Mouse (Mus musculus): Measurements from ENCODE around the gene Mosmo. TPM values are rescaled to one million over a fixed set of nuclear protein-coding genes. Genes with fewer than 3 reads are reported as not detected.

Mosmo gene
- polyA plus RNA-seq, 2 experiments: 15.6 to 30.8 TPM

- 66% methylated on average over 14 of the region's 14 CpGs for WGBS
- ATAC-seq (ENCODE audit: low FRiP score, low read depth) (no peak), DNase-seq (ENCODE audit: low spot score) (no peak)
- Histone ChIP-seq H3K4me1 (ENCODE audit: control insufficient read depth, insufficient read depth, low read length) (no peaks in the 10 kb centered on the region; the same call in 1 of the 2 replicates), H3K27ac (replicated peaks; ENCODE audit: low read depth, low read length) (no peak overlapping the region), H3K4me2 (replicated peaks; ENCODE audit: low read depth, low read length, severe bottlenecking) (no peak overlapping the region), H3K27me3 (ENCODE audit: control insufficient read depth, insufficient read depth, low read length) (no peaks in the 10 kb centered on the region), H3K4me3 (replicated peaks; ENCODE audit: low read length) (no peak overlapping the region), H3K9me3 (ENCODE audit: control insufficient read depth, low read length) (no peaks in the 10 kb centered on the region), H3K36me3 (ENCODE audit: control insufficient read depth, insufficient read depth, low read length) (no peaks in the 10 kb centered on the region), H3K9ac (ENCODE audit: low read depth, low read length, severe bottlenecking) (no peak overlapping the region)
- TF ChIP-seq POLR2A (IDR thresholded peaks at IDR 0.05; ENCODE audit: borderline replicate concordance, extremely low read depth, insufficient read depth, insufficient read length): no peak
These were observed 66.2 kb downstream of the Mosmo start for GRCm38 (mm10) chr7:120743366-120744351.

GRCm38 (mm10) chr7:120744606-120745005 lies 67.2 kb downstream of the Mosmo start:
- 86% methylated on average over 6 of the region's 6 CpGs for WGBS
- Histone ChIP-seq H3K9me3 (ENCODE audit: control insufficient read depth, low read length) (no peaks in the 10 kb centered on the region), H3K4me3 (replicated peaks; ENCODE audit: low read length) (no peak overlapping the region), H3K36me3 (ENCODE audit: control insufficient read depth, insufficient read depth, low read length) (no peaks in the 10 kb centered on the region), H3K4me1 (ENCODE audit: control insufficient read depth, insufficient read depth, low read length) (no peaks in the 10 kb centered on the region; the same call in 1 of the 2 replicates), H3K27me3 (ENCODE audit: control insufficient read depth, insufficient read depth, low read length) (no peaks in the 10 kb centered on the region), H3K9ac (ENCODE audit: low read depth, low read length, severe bottlenecking) (no peak overlapping the region), H3K4me2 (replicated peaks; ENCODE audit: low read depth, low read length, severe bottlenecking) (no peak overlapping the region), H3K27ac (replicated peaks; ENCODE audit: low read depth, low read length) (no peak overlapping the region)
- no peak for DNase-seq (ENCODE audit: low spot score)
- no peak for TF ChIP-seq POLR2A (IDR thresholded peaks at IDR 0.05; ENCODE audit: borderline replicate concordance, extremely low read depth, insufficient read depth, insufficient read length)
- no peak for ATAC-seq (ENCODE audit: low FRiP score, low read depth)

- H3K27ac ChIP-seq (replicated peaks; ENCODE audit: low read depth, low read length): no peak overlapping the region
- H3K27me3 ChIP-seq (ENCODE audit: control insufficient read depth, insufficient read depth, low read length): no peaks in the 10 kb centered on the region
- H3K4me1 ChIP-seq (ENCODE audit: control insufficient read depth, insufficient read depth, low read length): no peaks in the 10 kb centered on the region
- 64% methylated on average over 3 of the region's 3 CpGs for WGBS
- TF ChIP-seq POLR2A (IDR thresholded peaks at IDR 0.05; ENCODE audit: borderline replicate concordance, extremely low read depth, insufficient read depth, insufficient read length): no peak
- no peaks in the 10 kb centered on the region for H3K36me3 ChIP-seq (ENCODE audit: control insufficient read depth, insufficient read depth, low read length)
- no peak overlapping the region for H3K4me3 ChIP-seq (replicated peaks; ENCODE audit: low read length)
- 0 out of 2 replicates have a peak, but pooled peaks have one; percentile 26 for ATAC-seq (ENCODE audit: low FRiP score, low read depth)
- no peak overlapping the region for H3K4me2 ChIP-seq (replicated peaks; ENCODE audit: low read depth, low read length, severe bottlenecking)
- DNase-seq (ENCODE audit: low spot score): no peak
- no peaks in the 10 kb centered on the region for H3K9me3 ChIP-seq (ENCODE audit: control insufficient read depth, low read length)
- H3K9ac ChIP-seq (ENCODE audit: low read depth, low read length, severe bottlenecking): no peak overlapping the region
These were observed 68.6 kb downstream of the Mosmo start for GRCm38 (mm10) chr7:120746029-120746428.

GRCm38 (mm10) chr7:120746821-120747220 lies 69.4 kb downstream of the Mosmo start:
- no peak for DNase-seq (ENCODE audit: low spot score)
- no peak overlapping the region for H3K4me3 ChIP-seq (replicated peaks; ENCODE audit: low read length)
- H3K9me3 ChIP-seq (ENCODE audit: control insufficient read depth, low read length): no peaks in the 10 kb centered on the region
- no peak overlapping the region for H3K9ac ChIP-seq (ENCODE audit: low read depth, low read length, severe bottlenecking)
- no peaks in the 10 kb centered on the region for H3K4me1 ChIP-seq (ENCODE audit: control insufficient read depth, insufficient read depth, low read length)
- no peaks in the 10 kb centered on the region for H3K27me3 ChIP-seq (ENCODE audit: control insufficient read depth, insufficient read depth, low read length)
- TF ChIP-seq POLR2A (IDR thresholded peaks at IDR 0.05; ENCODE audit: borderline replicate concordance, extremely low read depth, insufficient read depth, insufficient read length): no peak
- no peak overlapping the region for H3K4me2 ChIP-seq (replicated peaks; ENCODE audit: low read depth, low read length, severe bottlenecking)
- no peak overlapping the region for H3K27ac ChIP-seq (replicated peaks; ENCODE audit: low read depth, low read length)
- H3K36me3 ChIP-seq (ENCODE audit: control insufficient read depth, insufficient read depth, low read length): no peaks in the 10 kb centered on the region
- WGBS: 78% methylated on average over 5 of the region's 5 CpGs
- ATAC-seq (ENCODE audit: low FRiP score, low read depth): no peak

- DNase-seq (ENCODE audit: low spot score) (no peak), ATAC-seq (ENCODE audit: low FRiP score, low read depth) (no peak)
- H3K36me3 ChIP-seq (ENCODE audit: control insufficient read depth, insufficient read depth, low read length): no peaks in the 10 kb centered on the region
- H3K27me3 ChIP-seq (ENCODE audit: control insufficient read depth, insufficient read depth, low read length): no peaks in the 10 kb centered on the region
- H3K9ac ChIP-seq (ENCODE audit: low read depth, low read length, severe bottlenecking): no peak overlapping the region
- H3K27ac ChIP-seq (replicated peaks; ENCODE audit: low read depth, low read length): no peak overlapping the region
- no peak for TF ChIP-seq POLR2A (IDR thresholded peaks at IDR 0.05; ENCODE audit: borderline replicate concordance, extremely low read depth, insufficient read depth, insufficient read length)
- no peak overlapping the region for H3K4me3 ChIP-seq (replicated peaks; ENCODE audit: low read length)
- H3K9me3 ChIP-seq (ENCODE audit: control insufficient read depth, low read length): no peaks in the 10 kb centered on the region
- no peak overlapping the region for H3K4me2 ChIP-seq (replicated peaks; ENCODE audit: low read depth, low read length, severe bottlenecking)
- H3K4me1 ChIP-seq (ENCODE audit: control insufficient read depth, insufficient read depth, low read length): no peaks in the 10 kb centered on the region
These were observed 71.1 kb downstream of the Mosmo start for GRCm38 (mm10) chr7:120748478-120748877.

All from limb, embryonic 14.5 days (tissue).